Mouse (Mus musculus): ENCODE data around the gene Gnai2.

- TF ChIP-seq CTCF (IDR thresholded peaks at IDR 0.05; ENCODE audit: extremely low read depth, insufficient read depth, low read length) (no peak), POLR2A (IDR thresholded peaks at IDR 0.05; ENCODE audit: extremely low read depth, insufficient read depth, low read length) (no peak)
Observed at GRCm38 (mm10) chr9:107634406-107635278, 525 bp downstream of the Gnai2 start.
